ENCODE assay signal across 8 mouse cellular contexts in the genomic region with DNA sequence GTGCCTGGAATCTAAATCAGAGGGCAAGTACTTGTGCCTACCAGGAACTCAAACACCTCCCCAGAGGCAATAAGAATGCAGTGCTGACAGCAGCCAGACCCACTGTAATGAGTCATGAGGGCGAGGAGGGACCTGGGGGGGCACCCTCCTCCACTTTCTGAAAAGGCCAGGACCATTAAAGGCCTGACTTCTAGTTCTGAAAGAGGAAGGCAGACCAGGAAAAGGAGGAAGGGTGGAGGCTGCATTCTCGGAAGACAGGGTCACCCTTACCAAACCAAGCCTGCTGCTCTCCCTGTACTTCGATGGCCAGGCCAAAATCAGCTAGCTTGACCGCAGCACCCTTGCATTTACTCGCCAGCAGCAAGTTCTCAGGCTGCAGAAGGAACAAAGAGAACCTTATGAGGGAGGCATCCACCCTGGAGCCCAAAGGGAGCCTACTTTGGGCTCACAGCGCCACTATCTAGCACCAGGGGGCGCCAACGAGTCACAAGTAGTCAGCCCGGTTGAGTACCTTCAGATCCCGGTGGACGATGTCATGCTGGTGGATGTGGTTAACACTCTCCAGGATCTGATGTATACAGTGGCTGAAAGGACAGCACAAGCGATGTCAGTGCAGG. TPM values are rescaled to one million over a fixed set of nuclear protein-coding genes. Genes with fewer than 3 reads are reported as not detected.
DNase-seq lines count a peak whose midpoint lies in the region; ATAC-seq and TF ChIP-seq lines count a peak whose summit lies in the region.

No protein-coding gene starts in this region.

- peak; percentile 74 for TF ChIP-seq CTCF in bone marrow macrophage, adult 2 months (IDR thresholded peaks at IDR 0.05; ENCODE audit: low read depth, low read length)
- TF ChIP-seq CTCF in liver, adult 2 months (IDR thresholded peaks at IDR 0.05; ENCODE audit: low read depth, low read length): peak; percentile 96

- peak; percentile 84 for ATAC-seq in erythroblast, adult 5-6 weeks (replicated peaks; ENCODE audit: low FRiP score, poor library complexity, severe bottlenecking)
- ATAC-seq in heart, embryonic 12.5 days (ENCODE audit: insufficient number of reproducible peaks, low FRiP score): peak; percentile 71
- peak; percentile 83 for ATAC-seq in kidney, embryonic 16.5 days (ENCODE audit: low FRiP score, low TSS enrichment)
- peak; percentile 91 for ATAC-seq in monocyte, adult 5-6 weeks (replicated peaks; ENCODE audit: insufficient number of reproducible peaks, low FRiP score, low TSS enrichment, poor library complexity, severe bottlenecking)

- peak; percentile 90 for DNase-seq in B cell, adult 2 months
- peak; percentile 34 for DNase-seq in liver, adult 2 months (ENCODE audit: extremely low read depth, low read depth, low spot score)
- DNase-seq in spleen, postnatal 36 days (ENCODE audit: low spot score in 2 of 2): peak; percentile 62 to 69

- 14% methylated on average over 12 of the region's 12 CpGs for WGBS in heart, embryonic 12.5 days
- 26% methylated on average over 12 of the region's 12 CpGs for WGBS in kidney, embryonic 16.5 days
- 30% methylated on average over 12 of the region's 12 CpGs for WGBS in liver, adult 2 months

- peaks cover 75% of the 10 kb centered on the region for H3K36me3 ChIP-seq in heart, embryonic 12.5 days
- peaks cover 51% of the 10 kb centered on the region for H3K36me3 ChIP-seq in kidney, embryonic 16.5 days (ENCODE audit: insufficient read depth, low read length)
- peaks cover 4% of the 10 kb centered on the region; the same call in 1 of the 2 replicates for H3K36me3 ChIP-seq in liver, adult 2 months (ENCODE audit: control insufficient read depth, insufficient read depth, low read length)

- no peaks in the 10 kb centered on the region for H3K27me3 ChIP-seq in heart, embryonic 12.5 days (replicated peaks)
- H3K27me3 ChIP-seq in kidney, embryonic 16.5 days (ENCODE audit: insufficient read depth, low read length): no peaks in the 10 kb centered on the region
- no peaks in the 10 kb centered on the region for H3K27me3 ChIP-seq in liver, adult 2 months (ENCODE audit: control insufficient read depth, insufficient read depth, low read length)

- H3K4me3 ChIP-seq in bone marrow macrophage, adult 2 months (ENCODE audit: insufficient read depth, low read length): no peak overlapping the region; the same call in 1 of the 2 replicates
- no peak overlapping the region for H3K4me3 ChIP-seq in heart, embryonic 12.5 days
- no peak overlapping the region for H3K4me3 ChIP-seq in kidney, embryonic 16.5 days (ENCODE audit: low read length)
- no peak overlapping the region for H3K4me3 ChIP-seq in liver, adult 2 months (ENCODE audit: insufficient read depth, low read depth, low read length)

- H3K4me1 ChIP-seq in bone marrow macrophage, adult 2 months (ENCODE audit: control insufficient read depth, insufficient read depth, low read length): peaks cover 21% of the 10 kb centered on the region
- peaks cover 39% of the 10 kb centered on the region for H3K4me1 ChIP-seq in heart, embryonic 12.5 days (replicated peaks)
- no peaks in the 10 kb centered on the region for H3K4me1 ChIP-seq in kidney, embryonic 16.5 days (ENCODE audit: insufficient read depth, low read length)
- H3K4me1 ChIP-seq in liver, adult 2 months (ENCODE audit: control insufficient read depth, insufficient read depth, low read length): no peaks in the 10 kb centered on the region; the same call in 1 of the 2 replicates

- TF ChIP-seq POLR2A in bone marrow macrophage, adult 2 months (IDR thresholded peaks at IDR 0.05; ENCODE audit: borderline replicate concordance, low read depth, low read length): no peak
- TF ChIP-seq POLR2A in liver, adult 2 months (IDR thresholded peaks at IDR 0.05; ENCODE audit: extremely low read depth, insufficient read depth, low read length): no peak

- no peak overlapping the region for H3K4me2 ChIP-seq in heart, embryonic 12.5 days
- no peak overlapping the region for H3K4me2 ChIP-seq in kidney, embryonic 16.5 days (replicated peaks; ENCODE audit: low read depth, low read length)

- H3K9me3 ChIP-seq in heart, embryonic 12.5 days (replicated peaks): no peaks in the 10 kb centered on the region
- no peaks in the 10 kb centered on the region for H3K9me3 ChIP-seq in kidney, embryonic 16.5 days (ENCODE audit: low read length)

- no peaks in the 10 kb centered on the region for H3K79me2 ChIP-seq in liver, adult 2 months (ENCODE audit: control insufficient read depth, insufficient read depth, low read length)

- H3K9ac ChIP-seq in heart, embryonic 12.5 days: peak overlapping the region; percentile 45
- no peak overlapping the region for H3K9ac ChIP-seq in kidney, embryonic 16.5 days (replicated peaks; ENCODE audit: low read length)
- H3K9ac ChIP-seq in liver, adult 2 months (ENCODE audit: low read depth, low read length): no peak overlapping the region

- peak overlapping the region; percentile 69 for H3K27ac ChIP-seq in bone marrow macrophage, adult 2 months (ENCODE audit: insufficient read depth, low read depth, low read length)
- peak overlapping the region; percentile 92 for H3K27ac ChIP-seq in heart, embryonic 12.5 days (ENCODE audit: poor library complexity, severe bottlenecking)
- H3K27ac ChIP-seq in kidney, embryonic 16.5 days (ENCODE audit: low read length): peak overlapping the region; percentile 35; the same call in 1 of the 2 replicates
- peak overlapping the region; percentile 9; the same call in 1 of the 2 replicates for H3K27ac ChIP-seq in liver, adult 2 months (replicated peaks; ENCODE audit: insufficient read depth, low read depth, low read length)

RNA-seq across cellular contexts. Expression of a gene that starts 28.1 kb away (rescaled TPM):
- 18.2 and 24.6 TPM in 2 replicates for polyA plus RNA-seq in bone marrow macrophage, adult 2 months (2012; ENCODE audit: insufficient read depth, insufficient read length, missing spikeins)
- 4.0 and 9.8 TPM in 2 replicates for total RNA-seq in erythroblast, adult 5-6 weeks (2015; ENCODE audit: low replicate concordance)
- 12.7 and 14.6 TPM in 2 replicates for total RNA-seq in erythroblast, adult 5-6 weeks (2017; ENCODE audit: low replicate concordance)
- 65.4 and 69.5 TPM in 2 replicates for polyA plus RNA-seq in heart, embryonic 12.5 days (2016; fragmentation: Nextera tagmentation; extraction: Ambion mirVana)
- polyA plus RNA-seq in kidney, embryonic 16.5 days (2015; fragmentation: Nextera tagmentation; extraction: Ambion mirVana): 41.7 and 46.0 TPM in 2 replicates
- total RNA-seq in liver, adult 2 months (2014; rRNA removed): 7.9 and 9.9 TPM in 2 replicates
- polyA plus RNA-seq in liver, adult 2 months (2012; rRNA removed): 5.0 and 7.9 TPM in 2 replicates
- total RNA-seq in monocyte, adult 5-6 weeks (2017): 36.4 to 81.1 TPM (median 62.3 TPM) in 3 replicates

RNA-seq across cellular contexts. Expression of a gene that starts 31.4 kb away (rescaled TPM):
- 60.1 and 63.9 TPM in 2 replicates for polyA plus RNA-seq in bone marrow macrophage, adult 2 months (2012; ENCODE audit: insufficient read depth, insufficient read length, missing spikeins)
- 69.8 and 80.1 TPM in 2 replicates for total RNA-seq in erythroblast, adult 5-6 weeks (2015; ENCODE audit: low replicate concordance)
- total RNA-seq in erythroblast, adult 5-6 weeks (2017; ENCODE audit: low replicate concordance): 25.0 and 32.7 TPM in 2 replicates
- polyA plus RNA-seq in heart, embryonic 12.5 days (2016; fragmentation: Nextera tagmentation; extraction: Ambion mirVana): 17.9 and 18.8 TPM in 2 replicates
- 31.6 and 33.5 TPM in 2 replicates for polyA plus RNA-seq in kidney, embryonic 16.5 days (2015; fragmentation: Nextera tagmentation; extraction: Ambion mirVana)
- total RNA-seq in liver, adult 2 months (2014; rRNA removed): 10.8 and 13.2 TPM in 2 replicates
- polyA plus RNA-seq in liver, adult 2 months (2012; rRNA removed): 22.8 and 33.2 TPM in 2 replicates
- total RNA-seq in monocyte, adult 5-6 weeks (2017): 15.6 to 17.6 TPM (median 16.8 TPM) in 3 replicates

RNA-seq across cellular contexts. Expression of a gene that starts 58.4 kb away (rescaled TPM):
- polyA plus RNA-seq in bone marrow macrophage, adult 2 months (2012; ENCODE audit: insufficient read depth, insufficient read length, missing spikeins): 85.9 and 94.2 TPM in 2 replicates
- total RNA-seq in erythroblast, adult 5-6 weeks (2015; ENCODE audit: low replicate concordance): 17.8 and 32.3 TPM in 2 replicates
- 10.1 and 16.3 TPM in 2 replicates for total RNA-seq in erythroblast, adult 5-6 weeks (2017; ENCODE audit: low replicate concordance)
- 32.4 and 34.0 TPM in 2 replicates for polyA plus RNA-seq in heart, embryonic 12.5 days (2016; fragmentation: Nextera tagmentation; extraction: Ambion mirVana)
- 28.3 and 33.6 TPM in 2 replicates for polyA plus RNA-seq in kidney, embryonic 16.5 days (2015; fragmentation: Nextera tagmentation; extraction: Ambion mirVana)
- 11.4 and 19.6 TPM in 2 replicates for total RNA-seq in liver, adult 2 months (2014; rRNA removed)
- polyA plus RNA-seq in liver, adult 2 months (2012; rRNA removed): 58.6 and 95.0 TPM in 2 replicates
- 36.0 to 67.6 TPM (median 60.8 TPM) in 3 replicates for total RNA-seq in monocyte, adult 5-6 weeks (2017)

Comparison
In these comparisons a context has a peak if more than half of its experiments do, and no peak if none do; other contexts are left out.
1. DNase-seq: peak in every context shown above with its lines; median percentile 90 in B cell, adult 2 months; 66 in spleen, postnatal 36 days; 34 in liver, adult 2 months.
2. H3K27ac ChIP-seq: peak in every context shown above with its lines; median percentile 92 in heart, embryonic 12.5 days; 69 in bone marrow macrophage, adult 2 months; 35 in kidney, embryonic 16.5 days; 9 in liver, adult 2 months.